Mouse (Mus musculus) E14TG2a.4 (cell line): ENCODE measurements at regions not wholly inside any gene's neighbourhood (a gene's known extent, or its start where the extent isn't known, plus 50 kb on each side); places are given as distances from the start of the nearest gene placed in this dataset.

Experiments
- CTCF ChIP-seq: conservative IDR thresholded peaks from 2 replicates; pipeline ENCODE4 v1.5.1; 2014; ENCODE audit warnings: low read length
- NANOG ChIP-seq: IDR thresholded peaks from 2 replicates; pipeline ENCODE4 v1.6.1; 2014; ENCODE audit warnings: borderline replicate concordance, low read length, mixed read lengths
- POU5F1 ChIP-seq: IDR thresholded peaks from 2 replicates; pipeline ENCODE4 v1.6.1; 2014; ENCODE audit warnings: low read length, borderline replicate concordance

DNA sequence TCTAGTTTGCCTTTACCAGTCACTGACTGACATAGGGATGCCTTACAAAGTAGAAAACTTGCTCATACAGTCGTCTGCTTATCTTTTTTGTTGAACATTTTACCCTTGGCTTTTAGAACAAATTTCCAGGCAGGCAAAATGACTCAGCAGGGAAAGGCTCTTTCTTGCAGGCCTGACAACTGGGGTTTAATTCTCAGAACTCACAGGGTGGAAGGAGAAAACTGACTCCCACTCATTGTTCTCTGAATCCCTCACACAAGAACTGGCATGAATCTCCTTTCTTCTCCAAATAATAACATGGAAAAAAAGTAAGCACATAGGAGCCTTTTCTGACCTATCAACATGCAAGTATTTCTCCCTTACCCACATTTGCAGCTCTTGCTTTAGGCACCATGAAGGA, 163.5 kb downstream of the Cps1 start:
- TF ChIP-seq CTCF (no peak), NANOG (no peak), POU5F1 (no peak)
